Mouse (Mus musculus): Measurements from ENCODE around the gene Sox6.

Gene Sox6

GRCm38 (mm10) chr7:115895831-115896230, 142.8 kb downstream of the Sox6 start:
- in situ Hi-C loops (cut with MboI, MseI): no loop called here

GRCm38 (mm10) chr7:115895028-115895671, 143.4 kb downstream of the Sox6 start:
- in situ Hi-C loops (cut with MboI, MseI): no loop called here

- in situ Hi-C loops (cut with MboI, MseI): no loop called here
These were observed 147.1 kb downstream of the Sox6 start for GRCm38 (mm10) chr7:115891482-115891881.

- in situ Hi-C loops (cut with MboI, MseI): no loop called here
These were observed 148.7 kb downstream of the Sox6 start for GRCm38 (mm10) chr7:115889926-115890325.

GRCm38 (mm10) chr7:115888561-115888960, 150.0 kb downstream of the Sox6 start:
- in situ Hi-C loops (cut with MboI, MseI): no loop called here

- in situ Hi-C loops (cut with MboI, MseI): no loop called here
These were observed 150.5 kb downstream of the Sox6 start for GRCm38 (mm10) chr7:115888120-115888519.

GRCm38 (mm10) chr7:115872903-115873302, 165.7 kb downstream of the Sox6 start:
- in situ Hi-C loops (cut with MboI, MseI): no loop called here

GRCm38 (mm10) chr7:115868504-115868903, 170.1 kb downstream of the Sox6 start:
- in situ Hi-C loops (cut with MboI, MseI): no loop called here

GRCm38 (mm10) chr7:115867518-115868270, 170.9 kb downstream of the Sox6 start:
- in situ Hi-C loops (cut with MboI, MseI): no loop called here

- in situ Hi-C loops (cut with MboI, MseI): no loop called here
These were observed 171.7 kb downstream of the Sox6 start for GRCm38 (mm10) chr7:115866698-115867500.

GRCm38 (mm10) chr7:115865979-115866697, 172.5 kb downstream of the Sox6 start:
- in situ Hi-C loops (cut with MboI, MseI): no loop called here

- in situ Hi-C loops (cut with MboI, MseI): no loop called here
These were observed 173.4 kb downstream of the Sox6 start for GRCm38 (mm10) chr7:115865231-115865630.

- in situ Hi-C loops (cut with MboI, MseI): no loop called here
These were observed 174.2 kb downstream of the Sox6 start for GRCm38 (mm10) chr7:115864411-115864810.

- in situ Hi-C loops (cut with MboI, MseI): no loop called here
These were observed 178.8 kb downstream of the Sox6 start for GRCm38 (mm10) chr7:115859691-115860401.

GRCm38 (mm10) chr7:115851131-115851530, 187.5 kb downstream of the Sox6 start:
- in situ Hi-C loops (cut with MboI, MseI): no loop called here

GRCm38 (mm10) chr7:115845791-115846366, 192.7 kb downstream of the Sox6 start:
- in situ Hi-C loops (cut with MboI, MseI): no loop called here

GRCm38 (mm10) chr7:115844910-115845309, 193.7 kb downstream of the Sox6 start:
- in situ Hi-C loops (cut with MboI, MseI): no loop called here

- in situ Hi-C loops (cut with MboI, MseI): no loop called here
These were observed 194.2 kb downstream of the Sox6 start for GRCm38 (mm10) chr7:115844431-115844830.

GRCm38 (mm10) chr7:115842251-115842650, 196.3 kb downstream of the Sox6 start:
- in situ Hi-C loops (cut with MboI, MseI): no loop called here

GRCm38 (mm10) chr7:115840613-115841012, 198.0 kb downstream of the Sox6 start:
- in situ Hi-C loops (cut with MboI, MseI): no loop called here

- in situ Hi-C loops (cut with MboI, MseI): no loop called here
These were observed 203.6 kb downstream of the Sox6 start for GRCm38 (mm10) chr7:115835005-115835404.
